Mouse (Mus musculus): ENCODE measurements around the gene Klk5. TPM values are rescaled to one million over a fixed set of nuclear protein-coding genes. Genes with fewer than 3 reads are reported as not detected.

Gene Klk5
- polyA plus RNA-seq (2012; rRNA removed): not detected in 2 replicates

DNA sequence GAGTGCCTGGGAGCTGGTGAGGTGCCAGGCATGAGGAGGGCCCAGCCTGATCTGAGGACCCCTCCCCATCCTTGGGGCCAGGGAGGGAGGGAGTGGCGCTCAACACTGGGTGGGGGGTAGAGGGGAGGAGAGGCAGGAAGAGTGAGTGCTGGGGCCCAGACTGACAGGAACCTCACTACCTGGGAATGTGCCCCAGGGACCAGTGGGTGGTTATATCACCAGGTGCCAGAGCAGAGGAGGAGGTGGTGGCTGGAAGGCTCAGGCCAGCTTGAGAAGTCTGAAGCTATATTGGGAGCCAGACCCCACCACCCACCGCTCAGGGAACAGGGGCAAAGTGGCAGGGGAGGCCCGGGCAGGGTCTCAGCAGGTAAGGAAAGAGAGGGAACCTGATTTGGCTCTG is at the start of gene Klk5:
Gene Klk5, plus strand, starts transcription at position 271 of the 400 bp plus-strand sequence.
- DNase-seq (ENCODE audit: low read depth): no peak

DNA sequence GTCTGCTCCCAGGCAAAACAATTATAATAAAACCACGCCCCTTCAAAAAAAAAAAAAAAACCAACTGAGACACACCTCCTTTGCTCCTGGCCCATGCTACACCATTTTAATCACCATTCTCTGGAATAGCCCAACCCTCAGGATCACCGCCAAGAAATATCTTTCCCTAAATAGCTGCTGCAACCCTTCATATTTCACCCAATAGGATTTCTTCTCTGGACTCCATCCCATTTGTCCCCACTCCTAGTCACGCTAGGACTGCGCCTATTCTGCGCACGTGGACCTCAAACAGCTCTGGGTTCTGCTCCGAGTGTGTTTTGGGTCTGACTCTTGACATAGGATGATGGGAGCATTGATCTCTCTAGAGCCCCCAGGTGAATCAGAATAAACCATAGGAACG is 45.4 kb upstream of the Klk5 start:
- DNase-seq (ENCODE audit: low read depth): no peak

DNA sequence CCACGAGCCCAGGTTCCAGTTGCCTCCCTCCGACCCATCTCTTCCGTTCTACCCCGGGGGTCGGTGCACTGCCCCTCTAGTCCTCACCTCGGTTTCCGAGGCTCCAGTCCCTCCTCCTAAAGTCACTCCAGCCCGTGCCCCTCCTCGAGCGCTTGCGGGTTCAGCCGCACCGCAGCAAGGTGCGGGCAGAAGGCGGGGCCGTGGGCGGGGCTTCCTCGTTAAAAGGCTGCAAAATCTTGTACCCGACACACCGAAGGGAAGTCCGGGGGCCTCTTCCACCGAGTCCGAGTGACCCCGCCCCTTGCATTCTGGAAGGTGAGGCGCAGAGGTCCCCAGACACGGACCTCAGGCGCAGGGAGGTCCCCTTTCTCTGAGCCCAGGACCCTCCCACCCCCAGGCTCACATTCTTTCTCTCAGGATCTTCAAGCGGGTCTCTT is 44.4 kb upstream of the Klk5 start, which contains the start of gene Klk8:
Gene Klk8, plus strand, starts transcription at position 245 of the 437 bp plus-strand sequence.
- no peak for DNase-seq (ENCODE audit: low read depth)

DNA sequence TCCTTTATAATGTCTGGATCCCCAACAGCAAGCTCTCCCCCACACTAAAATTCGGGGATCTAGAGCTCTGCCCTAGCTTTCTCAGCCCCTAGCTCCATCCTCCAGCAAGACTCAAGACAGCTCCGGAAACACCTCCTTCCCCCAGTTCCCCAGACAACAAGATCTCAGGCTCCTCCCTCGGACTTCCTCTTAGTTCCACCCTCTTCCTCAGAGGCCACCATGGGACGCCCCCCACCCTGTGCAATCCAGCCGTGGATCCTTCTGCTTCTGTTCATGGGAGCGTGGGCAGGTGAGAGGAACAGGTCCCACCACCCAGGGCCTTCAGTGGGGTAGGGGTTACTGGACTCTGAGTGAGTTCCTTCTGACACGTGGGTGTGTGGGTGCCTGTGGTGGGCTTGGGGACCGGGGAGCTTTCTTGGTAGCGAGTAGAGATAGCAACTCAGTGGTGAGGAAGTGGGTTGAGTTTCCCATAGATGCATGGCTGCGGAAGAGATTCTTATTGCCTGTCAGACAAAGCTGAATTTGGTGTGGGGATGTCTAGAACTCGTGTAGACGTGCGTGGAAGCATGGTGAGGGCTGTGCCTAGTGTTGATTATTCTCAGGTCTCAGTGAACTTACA is 43.8 kb upstream of the Klk5 start:
- no peak for DNase-seq (ENCODE audit: low read depth)

DNA sequence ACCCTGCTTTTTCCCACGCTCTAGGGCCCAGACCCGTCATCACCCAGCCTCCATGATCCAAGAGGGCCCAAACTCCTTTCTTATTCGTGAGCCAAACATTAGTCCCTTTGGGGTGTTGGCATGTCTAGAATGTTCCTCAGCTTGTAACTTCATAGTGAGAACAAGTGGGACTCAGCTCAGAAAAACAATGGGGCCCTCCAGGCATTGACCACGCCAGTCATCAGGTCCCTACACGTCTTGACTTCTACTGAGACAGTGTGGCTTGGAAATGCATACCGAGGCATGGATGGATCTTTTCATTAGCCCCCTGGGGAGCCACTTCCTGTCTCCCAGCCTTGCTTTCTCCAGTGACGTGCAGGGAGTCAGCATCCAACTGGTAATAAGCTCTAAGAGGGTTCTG is 41.9 kb upstream of the Klk5 start:
- no peak for DNase-seq (ENCODE audit: low read depth)

DNA sequence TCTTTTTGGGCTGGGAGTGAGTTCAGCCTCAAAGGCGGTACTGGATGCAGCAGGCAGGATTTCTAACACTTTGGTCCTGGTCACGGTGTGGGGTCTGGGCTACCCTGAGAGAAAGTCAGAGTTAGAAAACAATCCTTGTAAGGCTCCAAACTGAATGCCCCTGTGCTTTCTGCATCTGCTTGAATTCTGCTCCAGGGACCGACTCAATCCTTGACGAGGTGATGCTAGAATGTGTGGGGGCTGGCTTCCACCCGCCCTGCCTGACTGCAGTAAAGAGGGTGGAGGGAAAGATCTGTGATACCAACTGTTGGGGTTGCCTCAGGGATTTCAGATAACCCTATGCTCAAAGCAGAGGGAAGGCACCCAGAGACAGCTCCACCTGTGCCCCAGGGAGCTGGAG is 30.8 kb upstream of the Klk5 start, which contains the start of gene Klk7:
Gene Klk7, plus strand, starts transcription at position 301 of the 400 bp plus-strand sequence.
- no peak for DNase-seq (ENCODE audit: low read depth)

DNA sequence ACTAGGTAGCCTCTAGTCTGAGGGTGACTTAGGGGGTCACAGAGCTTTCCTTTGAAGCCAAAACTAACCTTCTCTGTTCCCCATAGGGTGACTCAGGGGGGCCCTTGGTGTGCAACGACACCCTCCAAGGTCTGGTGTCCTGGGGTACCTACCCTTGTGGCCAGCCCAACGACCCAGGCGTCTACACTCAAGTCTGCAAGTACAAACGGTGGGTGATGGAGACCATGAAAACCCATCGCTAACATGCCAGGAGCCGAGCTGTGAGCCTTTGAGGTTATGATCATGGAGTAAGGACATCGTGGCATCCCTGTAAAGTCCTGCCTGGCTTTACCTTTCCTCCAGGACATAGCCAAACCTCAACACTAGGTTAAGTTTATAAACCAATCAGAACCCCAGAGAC is 26.6 kb upstream of the Klk5 start:
- DNase-seq (ENCODE audit: low read depth): no peak

DNA sequence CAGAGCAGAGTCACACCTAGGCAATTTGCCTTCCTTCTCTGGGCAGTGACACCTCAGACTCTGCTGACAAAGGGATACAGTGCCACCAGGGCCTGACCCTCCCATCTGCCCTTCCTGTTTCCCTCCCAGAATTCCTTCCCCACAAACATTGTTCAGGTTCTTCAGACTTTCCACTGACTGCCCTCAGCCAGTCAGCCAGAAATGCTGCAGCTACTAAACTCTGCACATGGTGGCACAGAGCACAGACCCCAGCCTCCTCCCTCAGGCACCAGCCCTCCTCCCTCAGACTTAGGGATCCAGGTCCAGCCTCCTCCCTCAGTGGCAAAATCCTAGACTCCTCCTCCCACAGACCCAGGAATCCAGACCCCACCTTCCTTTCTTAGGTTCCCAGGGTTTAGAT is 25.0 kb upstream of the Klk5 start:
- no peak for DNase-seq (ENCODE audit: low read depth)

DNA sequence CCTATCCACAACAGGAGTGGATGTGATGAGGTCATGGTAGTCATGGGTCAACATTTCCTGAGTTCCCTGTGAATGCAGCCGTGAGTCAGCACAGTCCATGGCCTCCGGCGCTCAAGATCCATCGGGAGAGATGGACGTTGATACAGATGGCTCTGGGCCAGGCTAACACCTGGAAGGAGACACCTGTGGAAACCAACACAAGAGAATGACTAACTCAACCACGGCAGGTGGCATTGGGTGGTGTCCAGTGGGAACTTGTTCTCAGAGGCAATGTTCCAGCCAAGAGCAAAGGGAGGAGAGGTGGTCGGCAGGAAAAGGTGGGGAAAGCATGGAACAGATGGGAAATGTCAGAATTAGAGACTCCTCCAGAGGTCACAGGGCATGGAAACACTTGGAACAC is 20.2 kb upstream of the Klk5 start:
- no peak for DNase-seq (ENCODE audit: low read depth)

DNA sequence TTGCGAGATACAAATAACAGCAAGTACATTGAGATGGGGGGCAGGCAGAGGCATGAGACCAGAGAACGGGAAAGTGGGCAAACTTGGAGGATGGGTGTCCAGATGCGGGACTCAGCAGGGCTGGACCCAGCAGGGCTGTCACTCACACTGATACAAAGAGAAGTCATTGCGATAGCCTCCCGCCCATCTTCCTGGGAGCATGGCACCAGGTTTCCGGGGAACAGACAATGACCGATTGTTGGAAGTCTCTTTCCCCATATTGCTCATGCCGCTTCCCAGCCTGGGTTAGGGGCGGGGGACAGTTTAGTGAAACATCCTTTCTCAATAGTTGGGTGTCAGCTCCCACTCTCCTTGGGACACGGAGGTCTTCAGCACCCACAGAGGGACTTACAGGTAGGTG is 17.6 kb upstream of the Klk5 start, which contains the start of gene Klk6:
Gene Klk6, plus strand, starts transcription at position 301 of the 400 bp plus-strand sequence.
- DNase-seq (ENCODE audit: low read depth): no peak

DNA sequence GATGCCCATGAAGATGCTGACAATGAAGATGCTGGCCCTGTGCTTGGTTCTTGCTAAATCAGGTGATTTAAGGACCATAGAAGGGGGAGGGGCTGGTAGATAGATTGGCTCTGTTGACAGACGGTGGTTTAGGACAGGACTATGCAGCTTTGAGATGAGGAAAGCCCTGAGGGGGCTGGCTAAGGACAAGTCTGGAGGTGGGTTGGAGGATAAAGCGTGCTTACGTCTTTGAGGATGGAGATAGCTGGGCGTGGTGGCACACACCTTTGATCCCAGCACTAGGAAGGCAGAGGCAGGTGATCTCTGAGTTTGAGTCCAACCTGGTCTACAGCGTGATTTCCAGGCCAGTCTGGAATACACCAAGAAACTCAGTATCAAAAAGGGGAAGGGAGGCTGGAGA is 15.7 kb upstream of the Klk5 start:
- no peak for DNase-seq (ENCODE audit: low read depth)

DNA sequence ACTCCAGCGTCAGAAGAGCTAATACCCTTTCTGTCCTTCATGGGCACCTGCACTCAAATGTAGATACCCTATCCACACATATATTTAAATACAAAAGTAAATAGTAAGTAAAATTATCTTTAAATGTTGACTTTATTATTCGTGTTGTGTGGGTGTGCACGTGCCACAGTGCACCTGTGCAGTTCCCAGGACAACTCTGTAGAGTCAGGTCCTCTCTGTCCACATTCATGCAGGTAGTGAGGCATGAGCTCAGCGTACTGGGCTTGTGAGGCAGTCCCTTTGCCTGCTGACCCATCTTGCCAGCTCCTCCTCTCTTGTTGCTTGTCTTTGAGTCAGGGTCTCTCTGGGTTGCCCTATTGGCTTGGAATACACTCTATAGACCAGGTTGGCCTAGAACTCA is 14.1 kb upstream of the Klk5 start:
- no peak for DNase-seq (ENCODE audit: low read depth)

DNA sequence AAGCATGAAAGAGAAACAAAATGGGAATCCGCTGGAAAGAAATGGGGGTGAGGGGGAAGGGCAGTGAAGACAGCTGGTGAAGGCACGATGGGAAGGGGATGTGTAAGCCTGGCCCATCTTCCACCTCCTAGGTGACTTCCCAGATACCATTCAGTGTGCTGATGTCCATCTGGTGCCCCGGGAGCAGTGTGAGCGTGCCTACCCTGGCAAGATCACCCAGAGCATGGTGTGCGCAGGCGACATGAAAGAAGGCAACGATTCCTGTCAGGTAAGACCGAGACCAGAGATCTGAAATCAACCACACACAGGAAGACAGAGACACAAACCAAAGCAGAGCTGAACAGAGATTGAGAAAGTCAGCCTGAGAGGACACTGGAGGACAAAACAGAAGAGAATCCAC is 12.8 kb upstream of the Klk5 start:
- DNase-seq (ENCODE audit: low read depth): no peak

DNA sequence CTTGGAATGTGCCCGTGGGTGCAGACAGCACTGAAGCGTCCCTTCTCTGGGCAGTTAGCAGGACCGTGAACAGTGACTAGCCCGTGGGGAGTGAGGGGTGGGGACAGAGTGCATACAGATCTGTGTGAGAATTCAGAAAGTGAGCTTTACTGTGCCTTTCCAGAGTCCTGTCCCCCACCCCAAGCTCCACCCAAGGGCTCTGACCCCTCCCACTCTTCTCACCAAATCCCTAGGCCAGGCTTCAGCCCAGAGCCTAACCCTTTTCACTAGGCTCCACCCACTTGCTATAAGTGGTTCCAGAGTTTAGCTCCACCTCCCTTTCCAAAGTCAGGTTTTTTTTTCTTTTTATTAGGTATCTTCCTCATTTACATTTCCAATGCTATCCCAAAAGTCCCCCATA is 2.0 kb downstream of the Klk5 start:
- no peak for DNase-seq (ENCODE audit: low read depth)

DNA sequence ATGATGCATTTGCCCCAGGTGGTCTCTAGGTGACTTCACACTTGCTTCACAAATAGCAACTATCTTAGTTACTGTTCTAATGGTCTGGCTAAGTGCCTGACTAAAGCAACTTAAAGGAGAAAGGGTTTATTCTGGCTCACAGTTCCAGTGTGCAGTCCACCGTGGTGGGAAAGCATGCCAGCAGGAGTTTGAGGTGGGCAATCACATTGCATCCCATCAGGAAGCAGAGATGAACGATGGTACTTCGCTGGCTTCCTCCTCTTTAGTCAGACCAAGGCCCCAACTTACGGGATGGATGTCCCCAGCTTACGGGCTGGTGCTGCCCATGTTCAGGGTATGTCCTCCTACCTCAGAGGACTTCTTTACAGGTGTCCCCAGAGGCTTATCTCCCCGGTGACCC is 9.8 kb downstream of the Klk5 start:
- DNase-seq (ENCODE audit: low read depth): no peak

DNA sequence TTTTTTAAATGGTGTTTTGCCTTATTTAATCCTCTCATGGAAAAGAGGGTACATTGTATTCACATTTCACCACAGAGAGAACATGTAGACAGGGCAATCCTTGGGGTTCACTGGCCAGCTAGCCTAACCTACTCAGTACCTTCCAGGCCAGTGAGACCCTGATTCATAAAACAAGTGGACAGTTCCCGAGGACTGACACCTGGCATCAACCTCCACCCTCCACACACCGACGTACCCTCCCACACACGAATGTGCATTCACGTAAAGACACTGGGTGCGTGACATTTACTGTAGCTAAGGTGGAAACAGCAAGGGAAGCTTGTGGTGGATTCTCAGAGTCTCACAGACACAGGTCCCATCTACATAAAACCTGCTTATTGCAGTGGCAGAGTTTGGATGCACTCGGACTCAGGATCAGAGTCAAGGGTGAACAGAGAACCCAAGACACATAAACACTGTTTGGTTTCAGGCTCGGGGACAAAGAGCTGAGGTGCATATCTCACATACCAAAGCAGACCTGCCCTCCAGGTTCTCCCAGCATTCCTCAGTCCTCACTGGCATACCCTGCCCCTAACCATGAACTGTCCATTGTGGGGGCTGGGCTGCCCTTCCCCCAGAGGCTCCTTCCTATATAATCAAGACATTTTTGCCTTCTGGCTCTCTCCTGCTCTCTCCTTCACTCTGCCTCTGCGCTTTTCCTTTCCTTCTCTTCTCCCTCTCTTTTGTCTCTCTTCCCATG is 13.0 kb downstream of the Klk5 start:
- no peak for DNase-seq (ENCODE audit: low read depth)

DNA sequence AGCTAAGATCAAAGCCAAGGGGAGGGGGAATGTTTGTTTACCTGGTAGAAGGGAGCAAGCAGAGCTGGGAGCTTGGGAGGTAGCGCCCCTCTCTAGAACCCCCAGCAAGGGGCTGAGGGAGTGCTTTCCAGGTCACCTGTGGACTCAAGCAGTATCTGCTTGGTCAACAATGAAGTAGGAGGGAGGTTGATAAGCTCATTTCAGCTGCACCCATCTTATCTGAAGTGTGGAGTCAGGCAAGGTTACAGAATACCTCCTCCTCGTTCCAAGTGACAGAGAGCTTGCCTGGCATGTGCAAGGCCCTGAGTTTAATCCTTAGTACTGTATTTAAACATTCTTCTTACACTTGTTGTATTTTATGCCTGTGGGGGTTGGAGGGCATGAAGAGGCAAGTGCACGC is 13.9 kb downstream of the Klk5 start:
- no peak for DNase-seq (ENCODE audit: low read depth)

DNA sequence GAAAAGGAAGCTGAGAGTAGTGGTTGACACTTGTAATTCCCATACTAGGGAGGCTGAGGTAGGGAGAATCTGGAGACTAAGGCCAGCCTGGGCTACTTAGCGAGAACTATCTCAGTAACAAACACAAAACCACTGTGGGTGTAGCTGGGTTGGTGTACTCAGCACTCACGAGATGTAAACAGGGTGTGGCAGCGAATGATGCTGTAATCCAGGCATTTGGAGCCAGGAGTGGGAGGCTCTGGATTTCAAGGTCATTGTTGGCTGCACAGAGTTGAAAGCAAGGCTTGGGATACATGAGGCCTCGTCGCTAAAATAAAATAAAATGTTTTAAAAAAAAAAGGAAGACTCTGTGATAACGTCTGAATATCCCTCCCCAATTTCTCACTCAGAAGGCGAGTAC is 14.5 kb downstream of the Klk5 start:
- DNase-seq (ENCODE audit: low read depth): no peak

DNA sequence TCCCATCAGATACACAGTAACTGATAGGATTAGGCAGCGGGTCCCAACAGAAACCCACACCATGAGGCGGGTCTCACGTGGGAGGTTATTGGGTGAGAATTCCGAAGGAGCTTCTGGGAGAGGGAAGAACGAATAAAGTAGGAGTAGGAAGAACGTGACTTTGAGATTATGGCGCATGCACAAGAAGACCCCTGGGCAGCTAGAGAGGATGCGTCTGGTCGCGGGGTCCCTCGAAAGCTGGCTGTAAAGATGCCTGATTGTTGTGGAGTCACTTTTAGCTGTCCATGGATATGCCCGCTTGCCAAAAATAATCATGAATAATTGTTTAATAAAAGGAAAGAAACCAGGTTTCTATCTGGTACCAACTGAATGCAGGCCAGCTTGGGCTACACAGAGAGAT is 15.7 kb downstream of the Klk5 start:
- no peak for DNase-seq (ENCODE audit: low read depth)

DNA sequence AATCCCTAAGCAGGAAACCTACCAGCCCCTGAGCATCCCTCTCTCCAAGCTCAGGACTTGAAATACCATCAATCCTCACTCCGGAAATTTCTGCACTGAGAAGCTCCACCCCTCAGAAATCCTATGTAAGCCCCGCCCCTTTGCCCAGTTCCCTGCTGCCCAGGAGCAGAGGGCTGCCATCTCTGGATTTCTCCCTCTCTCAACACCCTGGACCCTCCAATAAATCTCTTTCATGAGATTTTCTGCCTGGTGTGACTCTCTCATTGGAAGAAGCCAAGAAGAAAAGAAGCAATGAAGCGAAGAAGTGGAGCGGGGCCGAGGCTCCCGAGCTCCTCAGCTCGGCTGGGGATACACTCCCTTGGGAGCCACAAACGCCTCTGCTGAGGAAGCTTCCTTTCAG is 18.6 kb downstream of the Klk5 start:
- DNase-seq (ENCODE audit: low read depth): no peak

DNA sequence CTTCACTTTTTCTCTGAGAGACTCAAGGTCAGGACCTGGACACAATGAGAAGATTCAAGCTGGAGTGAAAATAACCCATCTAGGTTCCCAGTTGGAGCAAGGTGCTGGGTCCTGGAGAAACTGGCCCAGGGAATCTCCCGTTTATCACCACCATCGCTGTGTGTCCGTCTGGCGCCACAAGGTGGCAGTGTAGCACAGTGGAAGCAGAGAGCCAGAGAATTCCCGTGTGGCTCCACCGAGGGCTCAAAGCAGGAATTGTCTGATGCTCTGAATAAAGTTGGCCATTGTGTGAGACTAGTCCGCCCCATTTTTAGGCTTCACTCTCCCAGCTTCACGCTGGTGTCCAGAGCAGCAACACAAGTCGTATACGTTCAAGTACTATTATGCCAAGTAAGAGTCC is 31.5 kb downstream of the Klk5 start:
- no peak for DNase-seq (ENCODE audit: low read depth)

DNA sequence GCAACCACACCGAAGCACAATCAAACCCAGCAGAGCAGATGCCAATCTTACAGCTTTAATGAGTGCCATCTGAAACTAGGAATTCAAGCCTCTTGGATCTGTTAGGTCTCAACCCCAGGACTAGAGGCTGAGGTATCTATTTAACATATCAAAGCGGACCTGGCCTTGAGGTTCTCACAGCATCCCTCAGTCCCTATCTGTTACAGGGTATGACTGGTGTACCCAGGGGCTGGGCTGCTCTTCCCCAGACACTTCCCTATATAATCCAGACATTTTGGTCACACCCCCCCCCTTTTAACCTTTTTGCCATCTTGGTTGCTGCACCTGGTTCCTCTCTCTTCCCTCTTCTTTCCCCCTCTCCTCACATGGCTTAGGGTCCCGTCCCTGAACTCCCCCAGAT is 31.9 kb downstream of the Klk5 start:
- no peak for DNase-seq (ENCODE audit: low read depth)

DNA sequence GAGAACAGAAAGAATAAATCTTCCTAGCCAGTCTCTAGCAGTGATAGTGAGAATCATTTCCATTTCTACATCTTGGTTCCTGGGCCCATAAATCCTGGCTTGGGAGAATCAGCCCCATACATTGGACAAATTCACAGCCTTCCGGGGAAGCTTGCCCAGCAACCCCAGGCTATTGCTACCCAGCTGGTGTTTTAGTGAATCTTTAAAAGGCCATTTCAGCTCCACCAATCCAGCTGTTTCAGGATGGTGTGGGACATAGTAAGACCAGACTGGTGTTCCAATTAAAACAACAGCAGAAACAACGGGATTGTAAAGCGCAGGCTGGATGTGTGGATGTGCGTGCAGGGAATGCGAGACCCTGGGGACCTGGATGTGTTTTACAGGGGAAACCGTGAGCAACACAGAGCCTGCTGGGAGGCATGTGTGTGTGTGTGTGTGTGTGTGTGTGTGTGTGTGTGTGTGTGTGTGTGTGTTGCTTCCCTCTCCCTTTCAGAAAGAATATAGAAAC is 33.2 kb downstream of the Klk5 start:
- no peak for DNase-seq (ENCODE audit: low read depth)
